In the genomic region with DNA sequence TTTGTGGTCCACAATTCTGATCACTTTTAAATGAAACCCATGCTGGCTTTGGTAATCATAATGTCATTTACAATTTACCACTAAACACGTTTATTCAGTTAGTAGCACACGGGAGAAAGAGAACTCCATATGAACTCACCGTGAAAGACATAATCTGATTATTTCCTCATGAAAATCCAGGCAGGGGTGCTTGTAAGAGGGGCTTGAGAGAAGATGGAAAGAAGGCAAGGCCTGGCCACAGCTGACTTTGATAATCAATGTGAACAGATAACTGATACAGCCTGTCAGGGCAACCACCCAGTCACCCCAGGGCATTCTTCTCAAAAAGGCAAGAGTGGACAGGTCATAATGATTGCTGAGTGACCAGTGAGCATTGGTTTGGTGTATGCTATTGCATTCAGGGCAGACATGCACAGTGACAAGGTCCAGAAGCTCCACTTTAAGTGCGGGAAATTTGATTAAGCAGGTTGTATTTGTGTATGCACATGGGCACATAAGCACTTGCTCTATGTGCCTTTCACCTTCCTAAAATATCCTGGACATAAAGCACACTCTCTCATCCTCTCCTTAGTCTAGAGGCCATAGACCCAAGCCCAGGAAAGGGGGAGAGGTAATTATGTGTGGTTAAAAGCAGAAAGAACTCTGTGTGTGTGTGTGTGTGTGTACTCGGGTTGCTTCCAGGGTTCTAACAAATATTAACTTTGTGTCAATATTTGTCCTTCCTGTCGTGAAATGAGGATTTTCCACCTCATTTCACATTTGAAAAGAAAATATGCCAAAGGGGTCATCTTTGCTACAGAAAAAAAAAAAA, we compare ENCODE assay signal across 18 mouse cellular contexts.
DNase-seq lines count a peak whose midpoint lies in the region; ATAC-seq and TF ChIP-seq lines count a peak whose summit lies in the region.
"Had no signal": no experiment of that assay in that cellular context is flagged by ENCODE, and none has a peak within 500 bp of the region (broad histone marks: within the 10 kb centered on the region; RNA-seq: fewer than 3 reads in every experiment).

No protein-coding gene starts in this region.

- TF ChIP-seq CTCF in midbrain, postnatal 0 days (IDR thresholded peaks at IDR 0.05): no peak
- no peak for TF ChIP-seq CTCF in liver, postnatal 0 days (IDR thresholded peaks at IDR 0.05; ENCODE audit: low read depth)
- TF ChIP-seq CTCF in cerebellum, adult 2 months (IDR thresholded peaks at IDR 0.05; ENCODE audit: borderline replicate concordance, insufficient read depth, low read depth, low read length): no peak

- peaks cover 12% of the 10 kb centered on the region; the same call in 1 of the 2 replicates for H3K4me1 ChIP-seq in hindbrain, embryonic 10.5 days (replicated peaks)
- H3K4me1 ChIP-seq in hindbrain, embryonic 14.5 days (replicated peaks; ENCODE audit: control insufficient read depth, insufficient read depth, low read length): 0 out of 2 replicates have a peak, but pooled peaks cover 6% of the 10 kb centered on the region
- H3K4me1 ChIP-seq in midbrain, embryonic 11.5 days (ENCODE audit: control insufficient read depth, insufficient read depth, low read length): no peaks in the 10 kb centered on the region
- H3K4me1 ChIP-seq in midbrain, postnatal 0 days (ENCODE audit: insufficient read depth, low read length): no peaks in the 10 kb centered on the region
- no peaks in the 10 kb centered on the region for H3K4me1 ChIP-seq in intestine, embryonic 15.5 days (replicated peaks)
- H3K4me1 ChIP-seq in liver, postnatal 0 days (ENCODE audit: insufficient read depth): no peaks in the 10 kb centered on the region
- H3K4me1 ChIP-seq in cerebellum, adult 2 months (ENCODE audit: control insufficient read depth, insufficient read depth, low read length): no peaks in the 10 kb centered on the region

- H3K4me3 ChIP-seq in hindbrain, embryonic 10.5 days: no peak overlapping the region
- no peak overlapping the region for H3K4me3 ChIP-seq in hindbrain, embryonic 14.5 days (replicated peaks; ENCODE audit: low read length)
- no peak overlapping the region for H3K4me3 ChIP-seq in midbrain, embryonic 11.5 days (ENCODE audit: low read depth, low read length)
- H3K4me3 ChIP-seq in midbrain, postnatal 0 days (ENCODE audit: low read depth, low read length): no peak overlapping the region
- H3K4me3 ChIP-seq in intestine, embryonic 15.5 days (replicated peaks): no peak overlapping the region
- no peak overlapping the region for H3K4me3 ChIP-seq in liver, postnatal 0 days (ENCODE audit: low read depth, low read length)
- H3K4me3 ChIP-seq in cerebellum, adult 2 months (replicated peaks; ENCODE audit: insufficient read depth, low read depth, low read length): no peak overlapping the region
- H3K4me3 ChIP-seq: erythroblast, embryonic 14.5 days; left cerebral cortex, adult 2 months; limb, embryonic 15.5 days; myocyte had no signal

- intact Hi-C loops in left cerebral cortex, postnatal 36 days (cut with DNase I): no loop called here

- no peak for TF ChIP-seq POLR2A in cerebellum, adult 2 months (IDR thresholded peaks at IDR 0.05; ENCODE audit: borderline replicate concordance, insufficient read depth, low read length)

- peak; percentile 29 for DNase-seq in hindbrain, embryonic 10.5 days (ENCODE audit: low spot score)
- no peak for DNase-seq in hindbrain, embryonic 14.5 days (ENCODE audit: low spot score)
- DNase-seq in midbrain, embryonic 11.5 days (ENCODE audit: low spot score, missing footprints): no peak
- no peak for DNase-seq in midbrain, postnatal 0 days (ENCODE audit: low spot score)
- peak; percentile 27 for DNase-seq in liver, postnatal 0 days
- no peak for DNase-seq in left cerebral cortex, postnatal 36 days (ENCODE audit: low spot score in 2 of 2)
- DNase-seq in cerebellum, adult 2 months: no peak
- DNase-seq: adrenal gland, postnatal 36 days; B cell, adult 2 months; gastrocnemius, postnatal 25 days; thymus, adult 2 months had no signal

- no peak overlapping the region for H3K4me2 ChIP-seq in hindbrain, embryonic 14.5 days (replicated peaks)
- no peak overlapping the region for H3K4me2 ChIP-seq in midbrain, embryonic 11.5 days
- no peak overlapping the region for H3K4me2 ChIP-seq in midbrain, postnatal 0 days (ENCODE audit: low read depth, low read length, poor library complexity, severe bottlenecking)
- no peak overlapping the region for H3K4me2 ChIP-seq in intestine, embryonic 15.5 days (replicated peaks)
- peak overlapping the region; percentile 43; the same call in 1 of the 2 replicates for H3K4me2 ChIP-seq in liver, postnatal 0 days (ENCODE audit: low read depth, low read length)
- H3K4me2 ChIP-seq: heart, embryonic 11.5 days; limb, embryonic 15.5 days had no signal

- H3K9ac ChIP-seq in hindbrain, embryonic 14.5 days: no peak overlapping the region
- no peak overlapping the region for H3K9ac ChIP-seq in midbrain, embryonic 11.5 days (ENCODE audit: low read length)
- H3K9ac ChIP-seq in midbrain, postnatal 0 days (replicated peaks; ENCODE audit: low read length, poor library complexity, severe bottlenecking): no peak overlapping the region
- no peak overlapping the region for H3K9ac ChIP-seq in intestine, embryonic 15.5 days
- H3K9ac ChIP-seq in liver, postnatal 0 days (replicated peaks): no peak overlapping the region
- H3K9ac ChIP-seq: limb, embryonic 15.5 days had no signal

- H3K27ac ChIP-seq in hindbrain, embryonic 10.5 days: no peak overlapping the region
- H3K27ac ChIP-seq in hindbrain, embryonic 14.5 days: no peak overlapping the region
- H3K27ac ChIP-seq in midbrain, embryonic 11.5 days (ENCODE audit: low read depth, low read length): no peak overlapping the region
- no peak overlapping the region for H3K27ac ChIP-seq in midbrain, postnatal 0 days (ENCODE audit: low read depth, low read length)
- no peak overlapping the region for H3K27ac ChIP-seq in intestine, embryonic 15.5 days
- peak overlapping the region; percentile 77 for H3K27ac ChIP-seq in liver, postnatal 0 days (ENCODE audit: low read depth)
- H3K27ac ChIP-seq in cerebellum, adult 2 months (ENCODE audit: insufficient read depth, low read length): no peak overlapping the region
- H3K27ac ChIP-seq: left cerebral cortex, adult 2 months; limb, embryonic 15.5 days; macrophage had no signal

- ATAC-seq in hindbrain, embryonic 14.5 days (ENCODE audit: low FRiP score): no peak
- ATAC-seq in midbrain, embryonic 11.5 days (ENCODE audit: low FRiP score): peak; percentile 52
- ATAC-seq in midbrain, postnatal 0 days (ENCODE audit: low FRiP score): no peak
- ATAC-seq in intestine, embryonic 15.5 days: peak; percentile 68; the same call in 1 of the 2 replicates
- ATAC-seq in liver, postnatal 0 days: peak; percentile 98

- WGBS in hindbrain, embryonic 10.5 days: 67% methylated on average over 6 of the region's 6 CpGs
- 49% methylated on average over 6 of the region's 6 CpGs for WGBS in hindbrain, embryonic 14.5 days
- WGBS in midbrain, embryonic 11.5 days: 41% methylated on average over 6 of the region's 6 CpGs
- 37% methylated on average over 6 of the region's 6 CpGs for WGBS in midbrain, postnatal 0 days
- 52% methylated on average over 6 of the region's 6 CpGs for WGBS in intestine, embryonic 15.5 days
- WGBS in liver, postnatal 0 days (ENCODE audit: insufficient replicate concordance): 59% methylated on average over 6 of the region's 6 CpGs
- WGBS in cerebellum, adult 2 months: 45% methylated on average over 6 of the region's 6 CpGs

- H3K27me3 ChIP-seq in hindbrain, embryonic 10.5 days (ENCODE audit: insufficient read depth, poor library complexity, severe bottlenecking): no peaks in the 10 kb centered on the region
- no peaks in the 10 kb centered on the region for H3K27me3 ChIP-seq in hindbrain, embryonic 14.5 days (ENCODE audit: control insufficient read depth, insufficient read depth, low read length)
- H3K27me3 ChIP-seq in midbrain, embryonic 11.5 days (ENCODE audit: control insufficient read depth, insufficient read depth, low read length): peaks cover 7% of the 10 kb centered on the region
- H3K27me3 ChIP-seq in midbrain, postnatal 0 days (ENCODE audit: insufficient read depth, low read length): no peaks in the 10 kb centered on the region
- no peaks in the 10 kb centered on the region for H3K27me3 ChIP-seq in intestine, embryonic 15.5 days (replicated peaks)
- H3K27me3 ChIP-seq in liver, postnatal 0 days (ENCODE audit: insufficient read depth, low read length): no peaks in the 10 kb centered on the region
- no peaks in the 10 kb centered on the region for H3K27me3 ChIP-seq in cerebellum, adult 2 months (ENCODE audit: control insufficient read depth, insufficient read depth, low read length)
- H3K27me3 ChIP-seq: limb, embryonic 15.5 days had no signal

- H3K36me3 ChIP-seq in hindbrain, embryonic 10.5 days: no peaks in the 10 kb centered on the region
- no peaks in the 10 kb centered on the region for H3K36me3 ChIP-seq in hindbrain, embryonic 14.5 days (replicated peaks; ENCODE audit: control insufficient read depth, insufficient read depth)
- no peaks in the 10 kb centered on the region for H3K36me3 ChIP-seq in midbrain, embryonic 11.5 days (ENCODE audit: control insufficient read depth, insufficient read depth, low read length)
- no peaks in the 10 kb centered on the region for H3K36me3 ChIP-seq in midbrain, postnatal 0 days (ENCODE audit: insufficient read depth, low read length)
- H3K36me3 ChIP-seq in intestine, embryonic 15.5 days: no peaks in the 10 kb centered on the region
- no peaks in the 10 kb centered on the region for H3K36me3 ChIP-seq in liver, postnatal 0 days (replicated peaks; ENCODE audit: insufficient read depth, low read length)
- H3K36me3 ChIP-seq: limb, embryonic 15.5 days had no signal

- H3K9me3 ChIP-seq in hindbrain, embryonic 10.5 days: no peaks in the 10 kb centered on the region
- H3K9me3 ChIP-seq in hindbrain, embryonic 14.5 days (ENCODE audit: control insufficient read depth, low read length): no peaks in the 10 kb centered on the region
- H3K9me3 ChIP-seq in midbrain, embryonic 11.5 days (ENCODE audit: control insufficient read depth, low read length): no peaks in the 10 kb centered on the region
- H3K9me3 ChIP-seq in midbrain, postnatal 0 days (ENCODE audit: low read length): no peaks in the 10 kb centered on the region
- H3K9me3 ChIP-seq in intestine, embryonic 15.5 days: no peaks in the 10 kb centered on the region
- no peaks in the 10 kb centered on the region for H3K9me3 ChIP-seq in liver, postnatal 0 days (ENCODE audit: low read length)
- H3K9me3 ChIP-seq: limb, embryonic 15.5 days had no signal

- TF ChIP-seq EP300 in liver, postnatal 0 days (IDR thresholded peaks at IDR 0.05; ENCODE audit: low read depth): peak; percentile 27; the same call in 1 of the 2 replicates

Comparison
In these comparisons a context has a peak if more than half of its experiments do, and no peak if none do; other contexts are left out.
1. DNase-seq: peak in hindbrain, embryonic 10.5 days (single experiment) and liver, postnatal 0 days (single experiment); none in hindbrain, embryonic 14.5 days (single experiment), midbrain, embryonic 11.5 days (single experiment), midbrain, postnatal 0 days (single experiment), left cerebral cortex, postnatal 36 days (0 of 2) and cerebellum, adult 2 months (0 of 2).
2. ATAC-seq: peak in midbrain, embryonic 11.5 days (single experiment), intestine, embryonic 15.5 days (single experiment) and liver, postnatal 0 days (single experiment); none in hindbrain, embryonic 14.5 days (single experiment) and midbrain, postnatal 0 days (single experiment).